Mouse (Mus musculus): ENCODE data around the gene Gm44805. TPM values are rescaled to one million over a fixed set of nuclear protein-coding genes. Genes with fewer than 3 reads are reported as not detected.

Gm44805 gene
- total and polyA plus RNA-seq, 3 experiments: not detected

- in situ Hi-C loops (cut with MboI; ENCODE audit: low pct_ligation_motif_present, low pct_unique_long_range_greater_than_20kb, low sequenced_read_pairs): loop anchor here (5.0 kb wide), 2 partner anchors 45 to 205 kb away; no protein-coding TSS in a partner anchor
- Histone ChIP-seq H3K4me2 (ENCODE audit: insufficient read depth, low read depth, poor library complexity, severe bottlenecking) (no peak overlapping the region), H3K9me3 (replicated peaks; ENCODE audit: low read length) (no peaks in the 10 kb centered on the region), H3K9ac (ENCODE audit: insufficient read depth, low read depth) (no peak overlapping the region), H3K27ac (ENCODE audit: insufficient read depth, low read depth) (peak overlapping the region; percentile 72), H3K4me1 (ENCODE audit: control insufficient read depth in 1 of 2, insufficient read depth in 2 of 2) (peaks cover 14 to 45% of the 10 kb centered on the region in 2 experiments; a peak in 3 of 4 replicates), H3K79me2 (replicated peaks; ENCODE audit: control insufficient read depth, extremely low read depth, insufficient read depth, poor library complexity, severe bottlenecking) (peaks cover 22% of the 10 kb centered on the region), H3K36me3 (replicated peaks in 1 of 2; ENCODE audit: control insufficient read depth in 1 of 2, insufficient read depth in 1 of 2, low read length in 1 of 2) (peaks cover 5% of the 10 kb centered on the region in 2 experiments), H3K4me3 (replicated peaks in 1 of 3; ENCODE audit: low read depth in 2 of 3, low read length in 2 of 3, poor library complexity in 1 of 3) (no peak overlapping the region), H3K27me3 (replicated peaks) (peaks cover 2% of the 10 kb centered on the region)
- peak; percentile 52 for DNase-seq (ENCODE audit: extremely low read depth)
- no peak for TF ChIP-seq JUN (IDR thresholded peaks at IDR 0.05; ENCODE audit: insufficient read depth, low read depth, low read length)
- TF ChIP-seq SIN3A (IDR thresholded peaks at IDR 0.05; ENCODE audit: low read length): no peak
- TF ChIP-seq EP300 (IDR thresholded peaks at IDR 0.05; ENCODE audit: low read length): peak; percentile 87
- TF ChIP-seq NELFE (IDR thresholded peaks at IDR 0.05; ENCODE audit: low read depth, low read length): peak; percentile 26; the same call in 1 of the 2 replicates
- no peak; the same call in 1 of the 2 replicates for TF ChIP-seq MEF2A (IDR thresholded peaks at IDR 0.05; ENCODE audit: borderline replicate concordance, low read depth, low read length)
- TF ChIP-seq ELF1 (IDR thresholded peaks at IDR 0.05; ENCODE audit: low read depth, low read length): peak; percentile 79
- peak; percentile 45; the same call in 1 of the 2 replicates for TF ChIP-seq MAFK (IDR thresholded peaks at IDR 0.05; ENCODE audit: insufficient replicate concordance, low read length)
- no peak for TF ChIP-seq MXI1 (IDR thresholded peaks at IDR 0.05; ENCODE audit: low read depth, low read length)
- no peak for TF ChIP-seq ZNF384 (IDR thresholded peaks at IDR 0.05; ENCODE audit: low read depth, low read length)
- TF ChIP-seq MYC (IDR thresholded peaks at IDR 0.05; ENCODE audit: low read depth, low read length): no peak; the same call in 1 of the 2 replicates
- TF ChIP-seq USF1 (IDR thresholded peaks at IDR 0.05; ENCODE audit: low read depth, low read length): no peak
- TF ChIP-seq CHD1 (IDR thresholded peaks at IDR 0.05; ENCODE audit: low read depth, low read length): no peak
- TF ChIP-seq KAT2A (IDR thresholded peaks at IDR 0.05; ENCODE audit: insufficient replicate concordance, low read length): no peak
- TF ChIP-seq USF2 (conservative IDR thresholded peaks at IDR 0.05; ENCODE audit: low read depth, low read length): no peak
- peak; percentile 91 for TF ChIP-seq IRF4 (IDR thresholded peaks at IDR 0.05; ENCODE audit: low read depth, low read length)
- no peak for TF ChIP-seq SMC3 (IDR thresholded peaks at IDR 0.05; ENCODE audit: low read depth, low read length)
- no peak for TF ChIP-seq PAX5 (IDR thresholded peaks at IDR 0.05; ENCODE audit: low read length)
- peak; percentile 50; the same call in 1 of the 2 replicates for TF ChIP-seq CHD2 (IDR thresholded peaks at IDR 0.05; ENCODE audit: low read length)
- peak; percentile 50; the same call in 1 of the 2 replicates for TF ChIP-seq MAX (IDR thresholded peaks at IDR 0.05; ENCODE audit: low read length)
- TF ChIP-seq HCFC1 (IDR thresholded peaks at IDR 0.05; ENCODE audit: low read depth, low read length): 0 out of 2 replicates have a peak, but pooled peaks have one; percentile 22
- TF ChIP-seq TCF12 (IDR thresholded peaks at IDR 0.05; ENCODE audit: low read depth, low read length): 0 out of 2 replicates have a peak, but pooled peaks have one; percentile 31
- no peak; the same call in 1 of the 2 replicates for TF ChIP-seq ZKSCAN1 (IDR thresholded peaks at IDR 0.05; ENCODE audit: borderline replicate concordance, low read depth, low read length)
- TF ChIP-seq ETS1 (conservative IDR thresholded peaks at IDR 0.05; ENCODE audit: low read depth, low read length): no peak
- TF ChIP-seq ZMIZ1 (IDR thresholded peaks at IDR 0.05; ENCODE audit: low read depth, low read length): no peak
- no peak for TF ChIP-seq ZC3H11A (IDR thresholded peaks at IDR 0.05; ENCODE audit: low read depth, low read length)
- no peak for TF ChIP-seq UBTF (IDR thresholded peaks at IDR 0.05; ENCODE audit: low read depth, low read length)
- TF ChIP-seq RAD21 (IDR thresholded peaks at IDR 0.05; ENCODE audit: low read depth, low read length): no peak
- TF ChIP-seq E2F4 (IDR thresholded peaks at IDR 0.05; ENCODE audit: insufficient replicate concordance, low read depth, low read length): no peak
- TF ChIP-seq TBP (conservative IDR thresholded peaks at IDR 0.05; ENCODE audit: low read depth, low read length): 0 out of 2 replicates have a peak, but pooled peaks have one; percentile 37
- TF ChIP-seq MAZ (IDR thresholded peaks at IDR 0.05; ENCODE audit: low read depth, low read length): no peak
- TF ChIP-seq CTCF (conservative IDR thresholded peaks at IDR 0.05 in 1 of 2, IDR thresholded peaks at IDR 0.05 in 1 of 2; ENCODE audit: low read depth in 2 of 2, low read length in 2 of 2): no peak
- TF ChIP-seq NRF1 (IDR thresholded peaks at IDR 0.05; ENCODE audit: low read depth, low read length): no peak
- TF ChIP-seq BHLHE40 (IDR thresholded peaks at IDR 0.05; ENCODE audit: low read depth, low read length): no peak
- 0 out of 2 replicates have a peak, but pooled peaks have one; percentile 67 for TF ChIP-seq RCOR1 (conservative IDR thresholded peaks at IDR 0.05; ENCODE audit: low read depth, low read length)
- no peak for TF ChIP-seq POLR2A (IDR thresholded peaks at IDR 0.05; ENCODE audit: low read depth, low read length)
- no peak for TF ChIP-seq POLR2AphosphoS2 (IDR thresholded peaks at IDR 0.05; ENCODE audit: low read depth, low read length)
- TF ChIP-seq JUND (conservative IDR thresholded peaks at IDR 0.05; ENCODE audit: low read depth, low read length): no peak
- TF ChIP-seq GABPA (IDR thresholded peaks at IDR 0.05; ENCODE audit: insufficient replicate concordance, low read depth, low read length): no peak
- dilution Hi-C loops (cut with MboI; ENCODE audit: extremely low pct_ligation_motif_present, extremely low pct_unique_long_range_greater_than_20kb, low sequenced_read_pairs): no loop called here
Observed at GRCm38 (mm10) chr7:19667434-19667833, 13.8 kb downstream of the Gm44805 start.
